Mouse (Mus musculus) embryonic facial prominence, embryonic 15.5 days (tissue): Measurements from ENCODE around the gene Tex22. TPM values are rescaled to one million over a fixed set of nuclear protein-coding genes. Genes with fewer than 3 reads are reported as not detected.

Source experiments
- ATAC-seq: fragments of 200-750 bp; cut with Nextera tagmentation; 2 replicates; pipeline ENCODE4 v1.8.0; 2017; ENCODE audit warnings: low read depth, moderate TSS enrichment; ENCODE audit not compliant: insufficient number of reproducible peaks, low FRiP score, low TSS enrichment
- H3K27ac ChIP-seq: fragments of 300-500 bp; sonication (generic); replicated peaks from 2 replicates; pipeline ENCODE4 v1.5.1; 2015; ENCODE audit warnings: mild to moderate bottlenecking, inconsistent platforms
- H3K27me3 ChIP-seq: fragments of 300-500 bp; sonication (generic); 2 replicates; pipeline ENCODE4 v1.6.1; 2015; ENCODE audit warnings: inconsistent platforms
- H3K36me3 ChIP-seq: fragments of 300-500 bp; sonication (generic); 2 replicates; pipeline ENCODE4 v1.6.1; 2015; ENCODE audit warnings: mild to moderate bottlenecking, inconsistent platforms
- H3K4me1 ChIP-seq: fragments of 300-500 bp; sonication (generic); 2 replicates; pipeline ENCODE4 v1.6.1; 2015; ENCODE audit warnings: inconsistent platforms
- H3K4me2 ChIP-seq: fragments of 300-500 bp; sonication (generic); replicated peaks from 2 replicates; pipeline ENCODE4 v1.6.1; 2015; ENCODE audit warnings: mild to moderate bottlenecking, inconsistent platforms
- H3K4me3 ChIP-seq: fragments of 300-500 bp; sonication (generic); replicated peaks from 2 replicates; pipeline ENCODE4 v1.5.1; 2015; ENCODE audit warnings: mild to moderate bottlenecking, inconsistent platforms
- H3K9ac ChIP-seq: fragments of 300-500 bp; sonication (generic); 2 replicates; pipeline ENCODE4 v1.6.1; 2015; ENCODE audit warnings: inconsistent platforms
- H3K9me3 ChIP-seq: fragments of 300-500 bp; sonication (generic); replicated peaks from 2 replicates; pipeline ENCODE4 v1.6.1; 2016; ENCODE audit warnings: inconsistent platforms
- WGBS: fragments of 180-500 bp; shearing (Covaris S2); methylation state at CpG from one replicate; pipeline ENCODE4 v1.1.7; 2015; 5-methylcytosine and 5-hydroxymethylcytosine counted together
- polyA plus RNA-seq: library from polyadenylated mRNA; unstranded; fragments of >200 nt; fragmentation: Nextera tagmentation; extraction: Ambion mirVana; gene quantifications from 2 replicates; pipeline ENCODE4 v1.2.1, GENCODE M21; 2015

Gene Tex22
- polyA plus RNA-seq, 1 experiment from 2014 or later, result not detected

DNA sequence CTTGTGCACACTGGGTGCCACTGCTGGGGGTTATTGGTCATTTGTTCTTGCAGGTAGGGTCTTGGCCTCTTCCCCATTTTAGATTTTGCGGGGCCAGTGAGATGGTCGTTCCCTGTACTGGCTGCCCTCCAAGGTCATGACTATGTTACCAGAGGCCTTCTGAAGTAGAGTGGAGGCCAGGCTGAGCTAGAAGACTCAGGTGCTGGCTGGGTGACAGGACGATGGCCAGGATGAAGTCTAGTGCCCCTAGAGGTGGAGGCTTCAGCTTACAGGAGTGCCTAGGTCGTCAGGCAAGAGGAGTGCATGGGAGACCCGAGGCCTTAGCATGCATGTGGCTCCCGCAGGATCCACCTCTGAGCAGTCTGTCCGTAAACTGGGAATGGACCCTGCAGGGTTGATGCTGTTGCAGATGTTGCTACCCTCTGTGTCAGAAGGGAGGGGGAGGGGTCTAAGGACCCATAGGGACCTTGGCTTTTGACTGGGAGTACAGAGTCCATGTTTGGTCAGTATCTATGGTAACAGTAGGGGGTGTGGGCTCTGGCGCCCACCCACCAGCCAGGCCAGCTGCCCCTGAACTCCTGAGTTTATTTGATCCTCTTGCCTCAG, 29.6 kb downstream of the Tex22 start:
- Histone ChIP-seq H3K9ac (no peak overlapping the region), H3K27me3 (no peaks in the 10 kb centered on the region), H3K36me3 (peaks cover 8% of the 10 kb centered on the region; the same call in 1 of the 2 replicates), H3K27ac (no peak overlapping the region), H3K4me1 (peaks cover 33% of the 10 kb centered on the region), H3K4me2 (no peak overlapping the region), H3K9me3 (no peaks in the 10 kb centered on the region), H3K4me3 (no peak overlapping the region)
- no peak for ATAC-seq
- 84% methylated on average over 8 of the region's 8 CpGs for WGBS

DNA sequence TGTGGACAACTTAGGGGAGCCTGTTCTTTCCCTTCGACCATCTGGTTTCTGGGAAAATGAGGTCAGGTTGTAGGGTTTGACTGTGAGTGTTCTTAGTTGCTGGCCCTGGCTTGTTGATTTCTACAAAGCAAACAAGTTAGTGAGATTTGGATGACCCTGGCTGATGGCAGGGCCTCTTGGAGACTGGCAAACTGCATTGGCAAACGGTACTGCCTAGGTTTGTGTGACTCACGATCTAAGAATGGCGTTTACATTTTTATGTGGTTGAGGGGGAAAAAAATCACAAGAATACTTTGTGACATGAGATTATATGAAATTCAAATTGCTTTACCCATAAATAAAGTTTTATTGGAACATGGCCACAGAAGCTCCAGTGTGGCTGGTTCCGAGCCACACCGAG, 32.1 kb downstream of the Tex22 start:
- Histone ChIP-seq H3K36me3 (peaks cover 8% of the 10 kb centered on the region; the same call in 1 of the 2 replicates), H3K4me2 (no peak overlapping the region), H3K9ac (no peak overlapping the region), H3K4me3 (no peak overlapping the region), H3K27me3 (no peaks in the 10 kb centered on the region), H3K4me1 (peaks cover 14% of the 10 kb centered on the region), H3K9me3 (no peaks in the 10 kb centered on the region), H3K27ac (no peak overlapping the region)
- WGBS, result 75% methylated on average over 6 of the region's 6 CpGs
- ATAC-seq, result no peak

DNA sequence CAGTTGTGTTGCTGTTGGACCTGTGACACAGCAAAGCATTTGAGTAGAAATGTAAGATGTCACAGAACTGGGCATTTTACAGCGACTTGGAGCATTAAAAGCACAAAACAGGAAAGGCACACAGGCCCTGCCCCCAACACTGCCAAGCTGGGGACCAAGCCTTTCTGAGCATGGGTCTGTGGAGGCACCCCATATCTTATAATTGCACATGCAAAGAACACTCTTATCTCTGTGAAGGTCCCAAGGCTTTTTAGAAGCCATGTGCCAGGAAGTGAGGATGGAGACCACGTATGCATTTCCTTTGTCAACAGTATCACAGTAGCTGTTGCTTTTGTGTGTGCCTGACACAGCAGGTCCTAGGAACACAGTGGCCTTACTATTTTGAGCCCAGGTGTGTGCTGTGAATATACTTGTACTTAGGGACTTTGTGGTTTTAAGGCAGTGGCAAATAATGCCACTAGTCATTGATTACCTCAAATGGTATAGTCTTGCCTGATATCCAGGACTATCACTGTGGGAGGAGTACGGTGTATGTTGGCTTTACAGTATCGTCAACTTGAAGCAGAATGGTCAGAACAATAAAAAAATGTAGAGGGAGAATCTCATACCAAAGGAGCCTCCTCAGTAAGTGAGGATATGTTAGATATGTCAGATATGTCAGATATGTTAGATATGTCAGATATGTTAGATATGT, 33.3 kb downstream of the Tex22 start:
- Histone ChIP-seq H3K9ac (no peak overlapping the region), H3K9me3 (no peaks in the 10 kb centered on the region), H3K27me3 (no peaks in the 10 kb centered on the region), H3K4me2 (no peak overlapping the region), H3K4me3 (no peak overlapping the region), H3K27ac (no peak overlapping the region), H3K4me1 (peaks cover 6% of the 10 kb centered on the region), H3K36me3 (peaks cover 13% of the 10 kb centered on the region; the same call in 1 of the 2 replicates)
- WGBS, result 82% methylated on average over 4 of the region's 4 CpGs
- no peak for ATAC-seq

DNA sequence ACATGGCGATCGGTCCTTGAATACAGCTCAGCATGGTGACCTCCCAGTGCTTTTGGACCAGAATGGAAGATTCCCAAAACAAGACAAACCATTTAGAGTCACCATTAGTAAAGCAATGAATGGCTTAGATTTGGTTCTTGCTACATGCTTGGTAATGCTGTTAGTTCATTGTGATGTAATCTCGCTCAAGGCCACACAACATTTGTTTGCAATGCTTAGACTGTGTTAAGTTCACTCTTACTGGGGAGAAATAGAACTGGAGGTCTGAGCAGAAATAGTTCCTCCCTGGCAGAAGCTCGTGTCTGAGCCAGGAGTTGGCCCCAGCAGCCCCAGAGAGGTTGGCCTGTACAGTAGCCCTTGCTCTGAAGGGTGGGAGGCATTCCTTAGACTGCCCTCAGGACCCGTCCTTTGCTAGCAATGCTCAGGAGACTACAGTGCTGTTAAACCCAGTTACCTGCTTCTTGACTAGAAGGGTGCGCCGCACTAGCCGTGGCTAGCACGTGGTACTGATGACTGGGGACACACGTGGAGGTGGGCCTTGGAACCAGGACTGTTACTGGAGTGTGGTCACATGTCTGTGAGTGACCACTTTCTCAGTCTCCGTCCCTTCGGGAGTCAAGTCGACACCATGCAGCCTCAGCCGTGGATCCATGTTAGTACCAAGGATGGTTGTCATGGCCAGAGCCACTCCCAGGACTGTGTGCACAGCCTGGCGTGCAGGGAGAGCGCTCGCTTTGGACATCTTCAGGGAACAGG, 34.4 kb downstream of the Tex22 start:
- H3K27ac ChIP-seq, result no peak overlapping the region
- no peak overlapping the region for H3K9ac ChIP-seq
- no peak for ATAC-seq
- no peaks in the 10 kb centered on the region for H3K27me3 ChIP-seq
- H3K4me2 ChIP-seq, result no peak overlapping the region
- 0 out of 2 replicates have a peak, but pooled peaks cover 3% of the 10 kb centered on the region for H3K4me1 ChIP-seq
- no peaks in the 10 kb centered on the region for H3K9me3 ChIP-seq
- peaks cover 20% of the 10 kb centered on the region for H3K36me3 ChIP-seq
- 85% methylated on average over 17 of the region's 17 CpGs for WGBS
- H3K4me3 ChIP-seq, result no peak overlapping the region

DNA sequence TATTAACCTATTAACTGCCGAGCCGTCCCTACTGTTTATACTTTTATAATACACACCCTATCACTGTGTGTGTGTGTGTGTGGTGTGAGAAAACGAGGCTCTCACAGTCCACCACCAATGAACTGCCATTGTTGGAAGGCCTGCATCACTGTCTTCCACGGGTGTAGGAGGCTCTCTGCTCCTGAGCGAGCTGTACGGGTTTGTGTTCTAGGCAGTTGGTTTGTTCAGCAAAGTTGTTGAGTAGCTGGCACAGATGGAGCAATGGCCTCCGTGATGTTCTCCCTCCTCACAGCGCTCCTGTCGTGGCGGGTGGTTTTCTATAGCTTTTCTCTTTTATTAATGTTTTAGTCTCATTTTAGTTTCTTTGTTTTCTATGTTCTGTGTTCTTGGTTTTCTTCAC, 35.5 kb downstream of the Tex22 start:
- Histone ChIP-seq H3K4me1 (0 out of 2 replicates have a peak, but pooled peaks cover 3% of the 10 kb centered on the region), H3K9me3 (no peaks in the 10 kb centered on the region), H3K27ac (no peak overlapping the region), H3K27me3 (no peaks in the 10 kb centered on the region), H3K4me3 (no peak overlapping the region), H3K9ac (no peak overlapping the region), H3K4me2 (no peak overlapping the region), H3K36me3 (peaks cover 26% of the 10 kb centered on the region)
- no peak for ATAC-seq
- 86% methylated on average over 10 of the region's 10 CpGs for WGBS

DNA sequence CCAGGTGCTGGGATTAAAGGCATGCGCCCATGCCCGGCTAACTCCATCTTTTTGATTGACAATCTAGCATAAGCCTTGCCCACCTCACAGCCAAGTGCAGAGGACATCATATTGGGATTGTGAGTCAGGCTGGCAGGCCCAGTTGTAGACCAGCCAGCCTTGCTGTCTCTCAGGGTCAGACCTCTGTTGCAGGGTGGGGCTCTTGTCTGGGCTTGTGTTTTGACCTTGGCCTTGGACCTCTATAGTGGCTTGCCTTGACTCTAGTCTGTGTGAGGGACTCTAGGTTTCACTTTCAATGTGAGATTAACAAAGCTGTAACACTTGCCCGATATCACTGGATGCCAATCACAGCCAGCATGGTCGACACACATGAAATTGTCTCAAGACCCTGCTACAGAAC, 39.8 kb downstream of the Tex22 start:
- 0 out of 2 replicates have a peak, but pooled peaks cover 3% of the 10 kb centered on the region for H3K4me1 ChIP-seq
- no peak for ATAC-seq
- WGBS, result 90% methylated on average over 4 of the region's 4 CpGs
- no peak overlapping the region for H3K4me2 ChIP-seq
- H3K9me3 ChIP-seq, result no peaks in the 10 kb centered on the region
- no peak overlapping the region for H3K9ac ChIP-seq
- H3K27me3 ChIP-seq, result no peaks in the 10 kb centered on the region
- no peak overlapping the region for H3K4me3 ChIP-seq
- H3K27ac ChIP-seq, result no peak overlapping the region
- H3K36me3 ChIP-seq, result peaks cover 58% of the 10 kb centered on the region

DNA sequence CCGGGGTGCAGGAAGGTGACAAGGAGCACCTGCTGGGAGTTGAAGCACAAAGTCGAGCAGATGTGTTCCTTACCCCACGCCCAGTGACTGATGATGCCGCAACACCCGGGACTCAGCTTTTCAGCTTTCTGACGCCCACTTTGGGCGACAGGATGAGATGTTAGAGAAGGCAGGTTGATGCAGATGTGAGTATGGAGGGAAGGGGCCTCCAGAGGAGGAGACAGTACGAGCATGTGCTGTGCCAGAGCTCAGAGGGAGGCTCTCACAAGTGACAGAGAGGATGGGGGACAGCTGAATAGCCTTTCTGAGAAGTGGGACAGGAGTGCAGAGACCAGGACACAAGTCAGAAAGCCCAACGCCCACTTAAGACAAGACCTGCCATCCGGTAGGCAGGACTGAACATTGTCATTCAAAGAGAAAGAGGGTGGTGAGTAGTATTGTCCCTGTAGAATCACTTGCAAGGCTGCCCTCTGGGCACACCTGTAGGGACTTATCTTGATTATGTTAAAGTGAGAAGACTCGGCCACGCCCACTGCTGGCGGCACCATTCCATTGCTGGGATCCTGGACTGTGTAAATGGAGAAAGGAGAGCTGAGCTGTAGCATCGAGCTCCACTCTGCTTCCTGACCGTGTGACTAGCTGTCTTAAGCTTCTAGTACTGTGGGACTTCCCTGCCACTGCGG, 40.7 kb downstream of the Tex22 start:
- Histone ChIP-seq H3K4me3 (no peak overlapping the region), H3K4me2 (no peak overlapping the region), H3K9ac (no peak overlapping the region), H3K36me3 (peaks cover 59% of the 10 kb centered on the region), H3K27me3 (no peaks in the 10 kb centered on the region), H3K9me3 (no peaks in the 10 kb centered on the region), H3K4me1 (0 out of 2 replicates have a peak, but pooled peaks cover 3% of the 10 kb centered on the region), H3K27ac (no peak overlapping the region)
- 76% methylated on average over 16 of the region's 16 CpGs for WGBS
- no peak for ATAC-seq

DNA sequence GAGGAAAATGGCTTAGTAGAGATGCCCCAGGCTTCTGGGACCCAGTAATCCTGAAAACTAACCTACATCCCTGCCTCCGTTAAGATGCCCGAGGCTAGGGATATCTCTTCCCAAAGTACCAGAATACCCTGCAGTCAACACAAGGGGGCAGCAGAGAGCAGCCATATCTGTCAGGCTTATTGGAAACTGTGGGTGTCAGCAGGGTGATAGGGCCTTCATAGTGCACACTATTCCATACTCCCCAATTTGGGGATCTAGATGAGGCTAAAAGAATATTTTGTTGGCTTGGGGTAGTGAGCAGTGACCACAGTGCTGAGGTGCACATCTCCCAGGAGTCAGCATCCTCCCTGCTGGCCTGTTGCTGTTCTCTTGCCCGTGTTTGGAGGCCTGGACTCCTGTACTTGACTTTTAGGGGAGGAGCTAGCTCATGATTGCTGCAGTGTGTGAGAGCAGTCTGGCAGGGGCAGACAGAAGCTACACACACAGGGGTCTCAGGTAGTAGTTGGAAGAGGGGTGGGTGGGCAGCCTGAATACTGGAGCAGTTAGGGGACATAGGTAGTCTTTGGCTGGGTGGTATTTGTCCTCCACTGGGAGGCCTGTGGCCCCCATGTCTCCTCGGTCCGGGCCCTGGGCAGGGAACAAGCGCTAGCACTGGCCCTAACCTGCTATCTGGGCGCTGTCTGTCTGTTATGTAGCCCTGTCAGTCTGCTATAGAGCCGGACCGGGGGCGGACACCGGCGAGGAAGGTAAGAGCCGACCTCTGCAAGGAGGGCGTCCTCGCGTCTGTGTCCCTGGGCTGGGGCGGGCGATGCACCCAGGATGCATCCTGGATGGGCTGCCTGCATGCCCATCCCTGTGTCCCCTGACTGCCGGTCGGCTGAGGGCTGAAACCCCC, 45.5 kb downstream of the Tex22 start:
- Histone ChIP-seq H3K27me3 (no peaks in the 10 kb centered on the region), H3K4me3 (no peak overlapping the region), H3K4me2 (no peak overlapping the region), H3K36me3 (peaks cover 84% of the 10 kb centered on the region), H3K9me3 (no peaks in the 10 kb centered on the region), H3K9ac (no peak overlapping the region), H3K27ac (no peak overlapping the region), H3K4me1 (no peaks in the 10 kb centered on the region)
- WGBS, result 86% methylated on average over 20 of the region's 20 CpGs
- ATAC-seq, result no peak

DNA sequence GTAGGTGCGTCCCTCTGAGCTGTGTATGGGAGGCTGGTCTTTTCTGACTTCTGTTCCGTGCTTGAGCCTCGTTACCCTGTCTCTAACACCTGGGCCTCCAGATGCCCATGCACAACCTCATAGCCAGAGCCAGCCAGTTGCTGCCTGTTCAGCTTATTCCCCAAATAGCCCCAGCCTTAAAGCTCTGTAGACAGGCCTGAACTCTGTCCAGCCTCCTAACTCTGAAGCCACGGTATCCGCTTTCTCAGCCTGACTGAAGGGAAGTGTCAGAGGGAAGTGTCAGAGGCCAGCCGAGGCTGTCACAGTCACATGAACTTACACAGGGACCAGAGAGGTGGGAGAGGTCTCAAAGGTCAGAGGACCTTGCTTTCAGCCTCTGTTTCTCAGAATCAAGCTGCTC, 50.4 kb downstream of the Tex22 start:
- no peak for ATAC-seq
- no peak overlapping the region for H3K9ac ChIP-seq

DNA sequence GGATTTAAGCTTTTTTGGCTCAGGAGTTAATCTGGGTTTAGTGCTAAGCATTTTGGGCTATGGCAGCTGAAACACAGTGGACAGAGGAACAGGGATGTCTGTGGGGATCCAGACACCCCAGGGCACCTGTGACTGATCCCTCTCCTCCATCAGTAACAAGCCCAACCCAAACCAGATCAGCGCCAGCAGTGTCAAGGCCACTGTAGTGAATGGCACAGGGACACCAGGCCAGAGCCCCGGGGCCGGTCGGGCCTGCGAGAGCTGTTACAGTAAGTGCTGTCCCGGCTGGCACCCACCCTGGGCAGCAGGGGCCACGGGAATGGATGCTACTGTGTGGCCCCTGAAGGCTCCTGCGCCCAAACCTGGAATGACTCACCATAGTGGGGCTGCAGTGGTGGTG, 56.4 kb downstream of the Tex22 start:
- Histone ChIP-seq H3K4me2 (no peak overlapping the region), H3K27me3 (no peaks in the 10 kb centered on the region), H3K4me3 (no peak overlapping the region), H3K4me1 (no peaks in the 10 kb centered on the region), H3K9ac (no peak overlapping the region), H3K27ac (no peak overlapping the region), H3K36me3 (peaks cover 100% of the 10 kb centered on the region), H3K9me3 (no peaks in the 10 kb centered on the region)
- WGBS, result 98% methylated on average over 8 of the region's 8 CpGs
- ATAC-seq, result no peak

More for the DNA sequence above, 50.4 kb downstream of the Tex22 start:
- H3K4me1 ChIP-seq, result no peaks in the 10 kb centered on the region
- H3K4me3 ChIP-seq, result no peak overlapping the region
- H3K27me3 ChIP-seq, result no peaks in the 10 kb centered on the region
- no peak overlapping the region for H3K4me2 ChIP-seq
- peaks cover 97% of the 10 kb centered on the region for H3K36me3 ChIP-seq
- WGBS, result 87% methylated on average over 6 of the region's 6 CpGs
- H3K9me3 ChIP-seq, result no peaks in the 10 kb centered on the region
- H3K27ac ChIP-seq, result no peak overlapping the region
